Mouse (Mus musculus): ENCODE data around the gene Ifit1.

DNA sequence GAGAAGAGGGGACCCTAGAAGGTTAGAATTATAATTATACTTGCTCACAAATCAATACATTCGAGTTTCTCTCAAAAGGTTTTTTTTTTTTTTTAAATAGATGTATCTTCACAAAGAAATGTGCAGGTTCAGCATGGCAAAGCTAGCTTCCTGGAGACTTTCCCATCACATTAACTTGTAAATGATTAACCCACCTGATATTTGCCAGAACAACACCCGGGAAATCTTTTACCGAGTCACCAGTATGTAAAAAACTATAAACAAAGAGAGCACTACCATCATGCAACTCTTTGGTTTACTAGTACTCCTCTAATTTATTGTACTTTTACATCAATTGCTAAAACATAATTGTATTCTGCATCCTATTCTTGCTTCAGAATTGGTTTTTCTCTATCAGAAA lies 57.8 kb downstream of the Ifit1 start:
- TF ChIP-seq POLR2A (IDR thresholded peaks at IDR 0.05; ENCODE audit: extremely low read depth, insufficient read depth, low read length) = no peak
- no peak for TF ChIP-seq CTCF (IDR thresholded peaks at IDR 0.05; ENCODE audit: extremely low read depth, insufficient read depth, low read length)

All from cortical plate, adult 2 months (tissue).